Mouse (Mus musculus) forelimb bud, embryonic 11.5 days (tissue): ENCODE data around the gene Gm38431.

Source experiments
- DNase-seq: peaks from one replicate; pipeline ENCODE4 v3.0.0-alpha.2; 2012; ENCODE audit warnings: low read depth, low spot score

Gm38431 gene

DNA sequence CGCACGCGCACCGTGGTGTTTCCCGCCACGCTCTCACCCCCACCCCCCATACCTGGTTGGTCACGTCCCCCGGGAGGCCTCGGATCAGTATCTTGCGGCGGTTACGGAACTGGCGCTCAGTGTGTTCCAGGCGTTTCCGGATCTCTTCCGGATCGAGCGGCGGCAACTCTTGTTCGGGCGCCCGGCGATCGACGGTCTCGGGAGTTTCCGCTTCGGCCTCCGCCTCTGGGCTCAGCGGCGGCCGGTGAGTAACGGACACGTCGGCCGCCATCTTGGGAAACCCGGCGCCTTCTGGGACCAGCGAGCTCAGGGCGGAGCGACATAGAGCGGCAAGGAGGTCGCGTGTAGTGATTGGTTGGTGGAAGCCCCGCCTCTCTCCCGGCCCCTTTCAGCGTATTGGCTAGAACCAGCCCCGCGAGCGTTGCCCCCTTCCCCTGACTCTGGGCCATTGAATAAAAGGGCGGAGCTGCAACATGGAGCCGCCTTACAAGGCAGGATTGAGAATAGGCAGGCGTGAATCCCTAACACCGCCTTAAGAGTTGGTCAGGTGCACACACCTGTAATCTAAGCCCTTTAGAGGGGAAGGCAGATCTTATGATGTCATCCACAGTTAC, at the start of gene Gm38431, which contains the start of gene Raver1:
Gene Gm38431, minus strand, starts transcription at position 291 of the 614 bp plus-strand sequence.
Gene Raver1, minus strand, starts transcription at position 302 of the 614 bp plus-strand sequence.
- DNase-seq, result peak; percentile 96

DNA sequence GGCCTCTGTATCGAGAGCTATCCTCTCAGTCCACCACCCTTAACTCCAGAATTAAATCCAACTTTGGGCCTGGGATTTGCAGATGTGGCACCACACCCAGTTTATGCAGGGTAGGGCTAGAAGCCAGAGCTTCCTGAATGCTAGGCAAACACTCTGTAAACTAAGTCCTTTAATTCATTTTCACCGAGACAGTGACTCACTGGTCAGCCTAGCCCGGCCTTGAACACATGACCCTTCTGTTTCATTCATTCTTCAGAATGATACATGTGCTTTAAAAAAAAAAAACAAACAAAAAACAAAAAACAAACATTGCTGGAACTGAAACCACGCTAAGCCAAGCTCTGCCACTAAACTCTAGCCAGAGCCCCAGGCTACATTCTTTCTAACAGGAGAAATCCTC, 46.6 kb upstream of the Gm38431 start:
- no peak for DNase-seq

DNA sequence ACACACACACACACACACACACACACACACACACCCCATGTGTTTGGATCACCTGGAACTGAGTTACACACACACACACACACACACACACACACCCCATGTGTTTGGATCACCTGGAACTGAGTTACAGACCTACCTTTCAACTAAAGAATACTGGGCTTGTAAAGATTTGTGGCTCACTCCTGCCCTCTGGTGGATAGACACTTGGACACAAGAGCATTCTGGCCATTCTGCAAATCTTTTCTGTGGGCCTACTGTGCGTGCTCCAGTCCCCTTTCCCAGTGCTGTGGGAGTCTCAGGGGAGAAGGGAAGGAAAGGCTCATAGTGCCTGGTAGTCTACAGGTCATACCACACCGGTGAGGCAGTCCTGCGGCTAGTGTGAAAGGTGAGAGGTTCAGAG, 45.4 kb upstream of the Gm38431 start:
- DNase-seq, result peak; percentile 67

DNA sequence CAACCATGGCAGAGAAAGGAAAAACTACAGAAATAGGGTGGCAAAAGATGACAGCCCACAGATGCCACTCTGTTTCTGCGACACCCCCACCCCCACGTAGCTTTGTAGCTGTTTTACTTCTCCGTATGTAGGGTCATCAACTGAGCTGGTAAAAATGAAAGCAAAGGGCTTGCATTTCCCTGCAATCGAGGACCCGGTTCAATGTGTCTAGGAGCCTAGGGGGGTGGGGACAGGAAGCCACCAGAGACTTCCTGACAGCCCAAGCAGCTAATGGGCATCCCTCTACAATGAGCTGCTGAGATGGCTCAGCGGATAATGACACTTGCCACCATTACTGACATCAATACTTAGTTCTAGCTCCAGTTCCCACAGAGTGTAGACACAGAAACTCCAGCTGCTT, 44.6 kb upstream of the Gm38431 start:
- DNase-seq, result no peak

DNA sequence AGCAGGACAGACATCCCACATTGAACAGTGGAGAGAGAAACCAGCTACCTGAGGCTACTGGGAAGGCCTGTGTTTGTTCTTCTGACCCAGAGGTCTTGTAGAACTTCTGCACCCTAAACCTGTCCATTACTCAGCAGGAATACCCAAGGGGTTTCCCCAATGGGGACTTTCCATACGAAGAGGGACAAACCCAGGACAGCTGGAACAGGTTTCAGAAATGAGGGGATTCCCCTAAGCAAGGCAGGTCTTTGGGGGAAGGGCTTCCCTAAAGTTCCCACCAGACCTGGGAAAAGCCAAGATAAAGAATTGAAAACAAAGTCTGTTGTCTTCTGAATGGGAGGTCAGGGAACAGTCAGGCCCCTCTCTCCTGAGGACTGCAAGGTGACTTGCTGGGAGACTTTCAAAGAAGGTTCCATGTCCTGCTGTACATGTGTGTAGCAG, 44.2 kb upstream of the Gm38431 start:
- DNase-seq, result no peak

DNA sequence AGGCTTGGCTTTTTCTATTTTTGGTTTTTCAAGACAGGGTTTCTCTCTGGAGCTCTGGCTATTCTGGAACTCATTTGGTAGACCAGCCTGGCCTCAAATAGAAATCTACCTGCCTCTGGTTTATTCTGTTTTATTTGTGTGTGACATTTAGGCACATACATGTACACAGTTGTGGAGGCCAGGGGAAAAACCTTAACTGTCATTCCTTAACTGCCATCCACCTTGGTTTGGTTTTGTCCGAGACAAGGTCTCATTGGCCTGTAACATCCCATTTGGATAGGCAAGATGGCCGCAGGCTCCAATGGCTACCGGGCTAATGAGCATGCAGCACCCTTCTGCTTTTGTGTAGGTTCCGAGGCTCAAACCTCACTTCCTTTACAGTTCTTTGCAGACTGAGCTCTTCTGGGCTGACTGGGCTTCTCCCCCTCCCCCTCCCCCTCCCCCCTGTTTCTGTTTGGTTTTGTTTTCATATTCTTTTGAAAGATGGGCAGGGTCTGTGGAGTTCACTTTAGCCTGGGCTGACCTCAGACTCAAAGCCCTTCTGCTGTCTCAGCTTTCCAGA, 43.6 kb upstream of the Gm38431 start:
- DNase-seq, result no peak

DNA sequence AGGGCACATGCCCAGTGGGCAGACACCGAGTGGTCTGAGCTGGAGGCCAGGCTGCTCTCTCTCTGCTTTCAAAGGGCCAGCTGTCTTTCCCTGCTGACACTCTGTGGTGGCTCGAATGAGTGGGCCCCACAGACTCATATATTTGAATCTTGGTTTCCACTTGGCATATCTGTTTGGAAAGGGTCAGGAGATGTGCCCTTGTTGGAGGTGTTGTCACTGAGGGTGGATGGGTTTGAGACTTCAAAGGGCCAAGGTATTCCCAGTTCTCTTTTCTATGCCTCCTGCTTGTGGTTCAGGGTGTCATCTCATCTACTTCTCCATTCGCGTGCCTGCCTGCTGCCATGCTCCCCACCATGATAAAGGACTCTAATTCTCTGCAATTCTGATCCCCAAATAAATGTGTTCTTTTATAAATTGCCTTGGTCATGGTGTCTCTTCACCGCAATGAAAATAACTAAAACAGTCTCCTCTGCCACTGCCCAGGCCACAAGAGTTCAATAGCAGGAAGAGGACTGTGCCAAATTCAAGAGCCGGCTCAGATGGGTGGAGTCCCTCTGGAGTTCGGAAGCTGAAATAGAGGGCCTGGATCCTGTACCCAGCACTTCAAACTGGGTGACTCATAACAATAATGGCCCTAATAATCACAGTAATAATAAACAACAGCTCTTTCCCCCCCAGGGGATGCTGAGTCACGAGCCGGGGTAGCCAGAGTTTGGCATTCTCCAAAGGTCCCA, 43.0 kb upstream of the Gm38431 start:
- DNase-seq, result no peak

DNA sequence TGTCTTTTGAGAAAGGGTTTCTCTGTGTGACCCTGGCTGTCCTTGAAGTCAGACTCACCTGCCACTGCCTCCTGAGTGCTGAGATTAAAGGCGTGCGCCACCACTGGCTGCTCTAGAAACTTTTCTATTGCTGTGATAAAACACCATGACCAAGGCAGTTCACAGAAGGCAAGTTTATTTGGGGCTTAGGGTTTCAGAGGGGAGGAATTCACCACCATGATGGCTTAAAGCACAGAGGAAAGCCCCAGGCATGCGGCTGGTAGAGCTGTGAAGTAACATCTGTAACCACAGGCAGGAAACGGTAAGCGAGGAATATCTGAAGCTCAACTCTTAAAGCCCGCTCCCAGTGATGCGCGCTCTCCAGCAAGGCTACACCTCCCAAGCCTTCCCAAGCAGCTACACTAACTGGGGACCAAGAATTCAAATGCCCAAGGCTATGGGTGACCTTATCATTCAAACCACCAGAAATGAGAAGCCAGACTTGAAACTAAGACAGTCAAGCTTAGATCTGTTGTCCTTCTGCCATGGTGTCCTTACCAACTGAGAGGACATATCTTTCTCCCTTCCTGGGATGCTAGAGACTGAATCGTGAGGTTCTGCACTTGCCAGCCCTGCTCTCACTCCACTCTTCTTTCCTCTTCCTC, 41.4 kb upstream of the Gm38431 start:
- DNase-seq, result no peak

DNA sequence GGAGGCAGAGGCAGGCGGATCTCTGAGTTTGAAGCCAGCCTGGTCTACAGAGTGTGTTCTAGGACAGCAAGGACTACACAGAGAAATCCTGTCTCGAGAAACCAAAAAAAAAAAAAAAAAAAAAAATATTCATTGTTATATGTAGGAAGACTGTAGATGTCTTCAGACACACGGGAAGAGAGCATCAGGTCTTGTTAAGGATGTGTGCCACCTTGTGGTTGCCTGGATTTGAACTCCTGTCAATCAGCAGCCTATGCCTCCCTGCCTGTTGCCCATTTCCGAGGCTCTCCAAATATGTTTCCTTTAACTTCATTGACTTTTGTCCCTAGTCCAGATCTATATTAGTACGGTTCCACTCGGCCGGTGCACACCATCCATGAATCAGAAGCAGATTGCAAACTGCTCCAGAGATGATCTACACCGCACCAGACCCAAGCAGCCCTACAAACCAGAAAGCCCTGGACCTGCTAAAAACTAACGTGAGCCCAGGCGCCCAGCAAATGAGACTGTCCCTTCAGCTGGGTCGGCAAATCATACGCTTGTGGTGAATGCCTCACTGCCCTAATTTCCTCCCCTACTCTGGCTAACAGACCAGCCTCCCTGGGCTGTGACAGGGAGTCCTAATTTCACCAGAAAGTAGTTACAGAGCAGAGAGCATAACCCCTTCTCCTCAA, 40.4 kb upstream of the Gm38431 start:
- DNase-seq, result no peak

DNA sequence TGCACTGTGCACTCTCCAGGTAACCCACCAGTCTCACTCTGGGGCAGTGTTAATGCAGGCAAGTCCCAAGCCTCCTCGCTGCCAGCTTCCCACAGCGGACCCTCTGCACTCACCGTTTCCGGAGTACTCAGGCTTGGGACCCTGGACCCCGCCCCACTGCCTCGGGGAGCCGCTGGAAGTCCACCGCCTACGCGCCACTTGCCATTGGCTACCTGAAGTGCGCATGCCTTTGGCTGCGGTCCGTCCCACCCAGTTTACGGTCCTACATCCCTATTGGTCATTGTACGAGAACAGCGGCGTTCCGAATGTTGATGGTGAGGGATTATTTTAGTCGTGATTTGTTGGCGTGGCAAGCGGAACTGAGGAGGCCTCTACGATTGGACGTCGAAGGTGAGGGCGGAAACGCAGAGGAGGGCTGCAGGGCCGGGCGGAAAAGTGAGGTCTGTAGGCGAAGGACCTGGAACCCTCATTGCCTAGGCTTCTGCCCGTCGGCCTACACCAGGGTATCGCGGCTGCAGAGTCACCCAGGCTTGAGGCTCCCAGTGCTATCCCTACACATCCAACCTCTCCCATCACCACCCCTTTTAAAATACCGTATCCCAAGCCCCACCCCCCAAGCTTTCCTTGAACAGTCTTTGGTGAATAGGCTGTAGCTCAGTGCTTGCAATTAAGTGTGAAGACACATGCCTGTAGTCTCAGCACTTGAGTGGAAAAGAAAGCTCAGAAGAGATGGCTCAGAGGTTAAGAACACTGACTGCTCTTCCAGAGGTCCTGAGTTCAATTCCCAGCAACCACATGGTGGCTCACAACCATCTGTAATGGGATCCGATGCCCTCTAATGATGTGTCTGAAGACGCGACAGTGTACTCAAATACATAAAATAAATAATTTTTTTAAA, 39.5 kb upstream of the Gm38431 start, which contains the start of gene Tyk2:
Gene Tyk2, minus strand, starts transcription at position 185 of the 898 bp plus-strand sequence.
- peak; percentile 98 for DNase-seq

DNA sequence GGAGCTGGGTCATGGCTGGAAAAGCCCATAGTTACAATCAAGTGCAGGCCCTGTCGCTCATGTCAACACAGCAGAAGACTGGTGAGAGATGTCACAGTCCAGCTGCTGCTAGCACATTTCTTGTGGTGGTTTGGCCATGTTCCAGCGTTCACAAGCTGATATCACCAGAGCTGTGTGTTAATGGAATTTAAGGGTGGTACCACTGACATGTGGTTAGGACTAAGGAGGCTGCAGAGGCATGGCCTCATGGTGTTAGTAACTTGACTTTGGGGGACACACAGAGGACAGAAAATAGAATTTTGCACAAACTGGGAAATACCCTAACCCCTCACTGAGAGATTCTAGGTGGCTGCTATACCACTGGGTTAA, 34.4 kb upstream of the Gm38431 start:
- no peak for DNase-seq

DNA sequence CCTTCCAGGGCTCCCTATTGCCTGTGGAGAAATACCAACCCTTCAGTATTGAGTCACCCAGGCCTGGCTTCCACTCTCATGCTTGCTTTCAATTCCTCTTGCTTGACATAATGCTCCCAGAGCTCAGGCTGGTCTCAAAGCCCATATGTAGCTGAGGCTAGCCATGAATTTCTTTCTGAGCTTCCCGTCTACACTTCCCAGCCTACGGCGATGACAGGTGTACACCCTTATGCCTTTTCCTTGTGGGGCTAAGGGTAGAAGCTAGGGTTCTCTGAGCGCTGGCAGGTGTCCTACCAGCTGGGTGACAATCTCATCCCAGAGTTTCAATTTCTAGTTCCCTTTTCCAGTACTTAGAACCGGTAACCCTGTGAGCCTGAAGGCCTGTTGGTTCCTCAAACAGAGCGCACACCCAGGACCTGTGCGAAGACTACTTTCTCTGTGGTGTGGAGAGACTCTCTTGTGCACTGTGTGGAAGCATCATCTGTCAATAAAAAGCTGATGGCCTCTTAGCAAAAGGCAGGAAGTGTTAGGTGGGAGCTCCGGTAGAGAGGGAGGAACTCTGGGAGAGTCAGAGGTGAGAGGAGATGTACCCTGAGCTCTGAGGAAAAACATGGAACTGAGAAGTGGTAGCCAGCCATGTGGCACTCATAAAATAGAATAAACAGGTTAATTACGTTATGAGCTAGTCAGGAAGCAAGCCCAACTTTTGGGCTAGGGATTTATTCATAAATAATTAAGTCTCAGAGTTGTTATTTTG, 33.9 kb upstream of the Gm38431 start:
- no peak for DNase-seq

DNA sequence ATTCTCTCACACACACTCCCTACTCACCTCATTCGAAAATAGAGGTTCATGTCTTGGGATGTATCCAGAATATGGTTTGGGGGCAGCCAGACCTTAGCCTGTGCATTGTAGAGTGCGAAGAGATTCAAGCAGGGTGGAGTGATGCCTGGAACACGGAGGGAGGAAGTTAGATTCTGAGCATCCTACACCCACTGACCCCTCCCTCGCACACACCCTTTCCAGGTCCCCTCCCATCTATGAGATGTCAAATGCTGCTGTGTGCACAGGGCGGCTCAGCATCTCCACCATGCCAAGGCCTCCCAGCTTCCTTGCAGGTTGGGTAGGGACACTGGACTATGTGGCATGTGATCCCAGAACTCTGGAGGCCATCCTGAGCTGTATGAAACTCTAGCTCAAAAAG, 33.0 kb upstream of the Gm38431 start:
- DNase-seq, result no peak

DNA sequence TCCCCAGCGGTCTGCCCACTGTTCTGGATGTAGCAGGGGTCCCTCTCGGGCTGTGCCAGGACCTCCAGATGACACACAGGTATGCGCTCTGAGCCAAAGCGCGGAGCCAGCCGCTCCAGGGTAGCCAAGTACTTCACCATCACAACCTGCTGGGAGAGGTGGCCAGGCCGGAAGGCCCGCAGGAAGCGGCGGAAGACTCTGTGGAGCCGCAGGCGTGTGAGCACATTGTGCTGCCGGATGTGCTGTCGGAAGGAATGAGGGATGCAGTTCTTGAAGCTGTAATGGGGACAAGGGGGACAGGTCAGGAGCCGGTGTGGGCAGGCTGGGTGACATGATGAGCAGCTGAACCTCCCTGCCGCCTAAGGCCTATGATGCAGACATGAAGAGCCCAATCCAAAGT, 29.7 kb upstream of the Gm38431 start:
- DNase-seq, result no peak

DNA sequence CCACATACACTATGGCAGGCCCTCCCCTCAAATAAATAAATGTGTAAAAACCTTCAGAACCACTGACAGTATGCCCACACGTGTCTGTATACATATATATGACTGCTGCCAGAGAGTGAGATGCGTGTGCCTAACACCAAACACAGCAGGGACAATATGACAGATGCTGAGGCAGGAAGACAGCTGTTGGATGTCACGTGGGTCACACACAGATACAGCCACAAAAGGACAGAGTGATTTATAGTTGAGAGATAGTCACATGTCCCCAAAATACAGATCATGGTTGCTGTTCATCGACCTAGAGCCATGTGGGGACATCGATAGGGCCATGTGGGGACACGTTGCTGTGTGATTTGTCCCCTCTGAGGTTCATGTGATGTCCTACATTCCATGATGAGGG, 25.3 kb upstream of the Gm38431 start:
- DNase-seq, result no peak

DNA sequence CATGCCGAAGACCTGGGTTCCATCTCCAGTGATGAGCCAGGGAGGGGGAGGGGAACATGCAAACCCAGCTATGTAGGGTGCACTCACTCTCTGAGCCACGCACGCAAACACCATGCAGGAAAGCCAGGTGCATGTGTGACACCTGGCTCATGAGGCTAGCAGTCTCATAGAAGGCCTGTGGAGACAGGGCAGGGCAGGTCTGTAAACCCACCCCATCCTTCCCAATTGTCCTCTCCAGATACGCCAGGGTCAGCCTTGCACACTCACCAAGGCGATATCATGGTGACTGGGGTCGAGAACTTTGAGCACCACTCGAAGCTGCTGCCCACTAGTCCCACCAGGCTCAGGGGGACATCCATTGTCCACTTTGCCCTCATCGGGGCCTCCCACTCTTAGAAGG, 23.3 kb upstream of the Gm38431 start:
- DNase-seq, result no peak

DNA sequence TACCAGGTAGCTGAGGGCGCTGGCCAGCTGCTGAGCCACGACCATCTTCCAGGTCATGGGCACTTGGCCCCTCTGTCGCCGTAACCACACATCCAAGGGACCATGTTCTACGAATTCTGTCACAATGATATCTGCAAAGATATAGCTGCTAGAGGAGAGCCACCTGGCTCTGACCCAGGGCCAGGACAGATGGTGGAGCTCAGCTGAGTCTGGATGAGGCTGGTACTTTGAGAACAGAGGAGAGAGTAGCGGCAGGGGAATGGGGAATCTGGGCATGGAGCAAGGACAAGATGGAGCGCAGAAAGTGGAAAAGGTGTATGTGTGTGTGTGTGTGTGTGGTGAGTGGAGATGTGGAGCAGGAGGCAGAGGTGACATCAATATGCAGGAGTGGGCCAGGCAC, 22.4 kb upstream of the Gm38431 start:
- no peak for DNase-seq

DNA sequence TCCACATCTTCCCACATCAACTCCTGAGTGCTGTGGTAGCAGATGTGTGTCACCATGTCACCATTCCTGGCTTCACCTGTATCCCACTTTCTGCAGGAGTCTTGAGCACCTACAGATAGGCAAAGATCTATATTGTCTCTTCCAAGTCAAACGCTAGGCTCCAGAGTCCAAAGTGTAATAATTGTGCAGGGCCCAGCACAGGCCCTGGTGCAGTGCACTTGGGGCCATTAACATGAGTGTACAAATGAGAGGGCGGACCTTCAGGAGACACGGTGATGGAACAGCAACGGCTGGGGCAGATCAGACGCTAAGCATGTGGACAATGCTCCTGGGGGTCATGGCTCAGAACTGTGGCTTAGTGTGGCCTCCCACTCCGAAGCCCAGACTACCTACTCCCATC, 22.0 kb upstream of the Gm38431 start:
- DNase-seq, result no peak

DNA sequence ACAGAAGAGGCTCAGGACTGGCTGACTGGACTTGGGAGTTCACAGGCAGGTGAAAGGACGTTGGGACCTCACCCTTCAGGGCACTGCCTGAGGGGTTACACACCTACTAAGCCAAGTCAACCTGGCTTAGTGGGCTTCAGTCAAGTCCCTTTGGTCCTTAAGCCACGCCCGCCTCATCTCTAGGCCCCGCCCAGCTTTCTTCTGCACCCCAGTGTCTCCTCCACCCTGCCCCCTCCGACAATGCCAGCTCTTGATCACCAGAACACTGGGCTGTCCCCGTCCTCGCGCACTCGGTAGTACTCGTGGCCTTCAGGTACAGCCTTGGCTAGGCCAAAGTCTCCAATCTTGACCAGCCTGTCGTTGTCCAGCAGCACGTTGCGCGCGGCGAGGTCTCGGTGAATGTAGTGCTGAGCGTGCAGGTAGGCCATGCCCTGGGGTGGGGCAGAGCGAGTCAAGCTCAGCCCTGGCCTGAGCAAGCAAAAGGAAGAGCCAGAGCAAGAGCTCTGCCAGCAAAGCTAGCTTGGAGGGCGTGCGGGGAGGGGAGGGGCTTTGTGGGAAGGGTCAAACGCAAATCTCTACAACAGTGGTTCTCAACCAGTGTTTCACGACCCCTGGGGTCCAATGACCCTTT, 15.9 kb upstream of the Gm38431 start:
- no peak for DNase-seq
